Mouse (Mus musculus): ENCODE measurements around the gene Vwa3b.

Gene Vwa3b

GRCm38 (mm10) chr1:37011626-37012209, 14.7 kb upstream of the Vwa3b start:
- no peak for DNase-seq (ENCODE audit: low spot score in 2 of 2)

- DNase-seq (ENCODE audit: low spot score in 2 of 2): no peak
These were observed 13.4 kb upstream of the Vwa3b start for GRCm38 (mm10) chr1:37013006-37013405.

DNA sequence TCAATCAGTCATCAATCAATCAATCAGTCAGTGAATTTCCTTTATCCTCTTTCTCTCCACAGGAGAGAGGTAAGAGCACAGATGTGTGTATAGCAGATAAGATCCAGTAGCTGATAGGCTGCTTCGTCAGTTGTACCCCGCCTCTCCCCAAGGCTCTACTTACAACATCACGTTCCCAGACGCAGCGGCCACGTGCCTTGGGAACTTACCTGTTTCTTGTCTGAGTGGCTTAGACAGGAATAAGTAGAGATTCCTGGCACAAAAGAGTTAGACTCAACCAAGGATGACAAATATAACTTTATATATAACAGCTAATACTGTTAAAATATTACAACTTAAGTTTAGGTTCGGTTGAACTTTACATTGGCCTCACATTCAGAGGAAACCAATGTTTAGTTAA, 12.7 kb upstream of the Vwa3b start:
- DNase-seq (ENCODE audit: low spot score in 2 of 2): no peak

DNA sequence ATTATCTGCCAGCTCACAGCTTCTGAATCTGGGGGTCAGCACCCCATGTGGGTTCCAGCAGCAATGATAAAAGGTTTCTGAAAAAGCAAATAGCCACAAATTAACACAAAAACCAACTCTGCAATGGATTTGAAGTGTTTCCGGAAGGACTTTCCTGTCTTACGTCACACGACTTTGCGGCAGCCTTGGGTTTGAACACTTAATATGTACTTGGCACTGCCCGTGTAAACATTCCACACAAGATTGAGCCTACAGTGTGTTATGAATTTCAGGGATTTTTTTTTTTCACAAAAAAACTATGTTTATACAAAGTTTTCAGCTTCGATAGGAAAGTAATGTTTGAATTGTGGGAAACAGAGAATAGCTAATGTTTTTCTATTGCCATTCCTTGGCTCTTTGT, 7.4 kb upstream of the Vwa3b start:
- DNase-seq (ENCODE audit: low spot score in 2 of 2): no peak

- DNase-seq (ENCODE audit: low spot score in 2 of 2): no peak
These were observed 3.7 kb upstream of the Vwa3b start for GRCm38 (mm10) chr1:37022704-37023103.

- no peak for DNase-seq (ENCODE audit: low spot score in 2 of 2)
These were observed 1.7 kb upstream of the Vwa3b start for GRCm38 (mm10) chr1:37024736-37025135.

DNA sequence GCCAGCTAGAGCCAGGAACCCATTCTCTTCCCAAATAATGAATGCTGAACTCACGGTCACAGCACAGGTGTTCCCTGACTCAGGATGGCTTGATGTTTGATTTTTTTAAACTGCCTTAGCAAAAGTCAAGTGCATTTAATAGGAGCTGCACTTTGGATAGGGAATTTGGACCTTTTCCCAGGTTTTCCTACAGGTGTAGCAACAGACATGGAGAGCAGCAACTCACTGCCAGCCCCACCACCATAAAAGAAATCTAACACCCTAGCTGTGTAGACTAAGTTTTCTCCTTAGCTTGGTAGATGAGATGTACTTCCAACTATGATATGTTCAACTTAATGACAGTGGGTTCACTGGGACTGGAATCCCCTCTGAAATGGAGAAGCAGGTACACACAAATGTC, 1.0 kb upstream of the Vwa3b start:
- no peak for DNase-seq (ENCODE audit: low spot score in 2 of 2)

- DNase-seq (ENCODE audit: low spot score in 2 of 2): no peak
These were observed 470 bp downstream of the Vwa3b start for GRCm38 (mm10) chr1:37026866-37027265.

GRCm38 (mm10) chr1:37028439-37029153, 2.2 kb downstream of the Vwa3b start:
- no peak for DNase-seq (ENCODE audit: low spot score in 2 of 2)

GRCm38 (mm10) chr1:37029154-37029907, 2.9 kb downstream of the Vwa3b start:
- DNase-seq (ENCODE audit: low spot score in 2 of 2): peak in 1 of 2 experiments; percentile 33

GRCm38 (mm10) chr1:37029942-37030341, 3.5 kb downstream of the Vwa3b start:
- no peak for DNase-seq (ENCODE audit: low spot score in 2 of 2)

- no peak for DNase-seq (ENCODE audit: low spot score in 2 of 2)
These were observed 4.3 kb downstream of the Vwa3b start for GRCm38 (mm10) chr1:37030693-37031092.

DNA sequence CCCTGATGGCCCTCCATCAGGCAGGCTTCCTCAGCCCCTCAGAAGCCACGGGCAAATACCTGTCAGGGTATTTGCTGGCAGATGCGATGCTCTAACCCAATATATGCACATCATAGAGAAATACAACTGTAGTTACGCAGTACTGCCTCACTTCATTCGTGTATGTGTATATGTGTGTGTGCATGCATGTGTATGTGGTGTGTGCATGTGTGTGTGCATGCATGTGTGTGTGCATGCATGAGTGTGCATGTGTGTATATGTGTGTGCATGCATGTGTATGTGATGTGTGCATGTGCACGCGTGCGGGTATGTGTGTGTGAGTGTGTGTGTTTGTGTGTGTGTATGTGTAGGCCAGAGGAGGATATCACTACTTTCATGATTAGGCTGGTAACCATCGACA, 9.5 kb downstream of the Vwa3b start:
- DNase-seq (ENCODE audit: low spot score in 2 of 2): no peak

DNA sequence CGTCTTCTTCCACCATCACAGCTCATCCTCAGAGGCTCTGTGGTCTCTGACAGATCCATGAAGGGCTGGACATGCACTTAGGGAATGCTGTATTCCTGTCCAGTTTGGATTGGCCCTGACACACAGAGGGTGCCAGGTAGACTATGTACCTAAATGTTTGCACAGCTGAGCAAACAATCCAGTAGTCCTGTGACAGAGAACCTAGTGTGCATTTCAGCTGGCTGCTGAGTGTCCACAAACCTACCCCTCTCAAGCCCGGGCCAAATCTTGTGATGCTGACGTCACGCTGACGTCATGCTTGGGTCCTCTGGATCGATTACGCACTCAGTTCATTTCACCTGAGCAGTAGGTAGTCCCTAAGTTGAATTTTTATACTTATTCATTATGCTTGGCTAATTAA, 14.7 kb downstream of the Vwa3b start:
- no peak for DNase-seq (ENCODE audit: low spot score in 2 of 2)

DNA sequence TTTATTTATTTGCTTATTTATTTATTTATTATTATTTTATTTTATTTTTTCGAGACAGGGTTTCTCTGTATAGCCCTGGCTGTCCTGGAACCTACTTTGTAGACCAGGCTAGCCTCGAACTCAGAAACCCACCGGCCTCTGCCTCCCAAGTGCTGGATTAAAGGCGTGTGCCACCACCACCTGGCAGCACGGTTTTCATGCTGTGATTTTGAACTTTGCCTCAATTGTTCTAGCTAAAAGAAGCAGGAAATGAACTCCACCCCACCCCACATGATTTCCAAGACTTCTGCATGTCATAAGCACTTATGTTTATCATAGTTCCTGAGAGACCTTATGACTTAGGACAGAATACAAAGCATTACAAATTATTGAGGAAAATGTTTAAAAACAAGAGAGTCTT, 15.5 kb downstream of the Vwa3b start:
- DNase-seq (ENCODE audit: low spot score in 2 of 2): no peak

DNA sequence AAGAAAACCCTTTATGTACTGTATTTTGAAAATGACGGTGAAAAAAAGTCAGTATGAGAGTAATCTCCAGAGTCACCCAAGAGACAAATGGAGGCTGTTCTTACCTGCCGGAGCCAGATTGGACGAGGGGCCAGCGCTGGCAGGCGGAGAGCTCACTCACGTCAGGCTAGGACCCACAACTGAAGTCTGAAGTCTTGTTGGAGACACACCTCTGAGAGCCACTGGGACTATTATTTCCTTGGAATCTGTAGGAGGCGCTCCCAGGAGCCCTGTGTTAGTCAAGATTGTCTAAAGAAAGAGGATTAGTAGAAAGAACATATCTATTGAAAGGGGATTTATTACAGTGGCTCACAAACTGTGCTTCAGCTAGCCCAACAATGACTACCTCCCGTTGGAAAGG, 16.4 kb downstream of the Vwa3b start:
- no peak for DNase-seq (ENCODE audit: low spot score in 2 of 2)

DNA sequence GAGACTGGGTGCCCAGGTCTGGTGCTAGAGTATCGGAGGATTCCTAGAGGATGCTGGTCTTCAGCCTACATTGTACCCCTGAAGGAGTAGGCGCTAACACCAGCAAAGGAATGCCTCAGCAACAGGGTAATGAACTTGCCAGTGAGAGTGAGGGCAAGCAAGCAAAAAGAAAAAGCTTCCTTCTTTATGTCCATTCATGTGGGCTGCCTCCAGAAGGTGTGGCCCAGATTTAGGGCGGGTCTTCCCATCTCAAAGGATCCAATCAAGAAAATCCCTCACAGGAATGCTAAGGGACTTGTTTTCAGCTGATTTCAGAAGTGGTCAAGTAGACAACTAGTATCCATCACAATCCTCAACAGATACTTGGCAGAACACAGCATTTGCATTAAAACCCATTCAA, 16.8 kb downstream of the Vwa3b start:
- no peak for DNase-seq (ENCODE audit: low spot score in 2 of 2)

DNA sequence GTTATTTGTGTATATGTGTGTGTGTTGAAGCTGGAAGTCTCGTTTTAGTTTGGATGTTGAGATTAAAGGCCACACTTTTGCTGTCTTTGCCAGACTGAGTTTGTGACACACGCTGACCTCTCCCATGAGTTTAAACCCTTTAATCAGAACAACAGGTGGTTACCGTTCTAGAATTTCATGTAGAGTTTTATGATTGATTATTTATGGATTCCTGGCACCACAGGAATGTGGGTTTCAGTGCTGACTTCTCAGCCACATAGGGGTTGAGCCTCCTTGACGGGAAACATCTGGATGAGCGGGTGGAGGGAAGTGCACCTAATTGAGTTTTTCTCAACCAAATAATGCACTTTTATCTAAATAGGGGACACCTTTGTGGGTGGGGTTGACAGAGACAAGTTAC, 19.1 kb downstream of the Vwa3b start:
- DNase-seq (ENCODE audit: low spot score in 2 of 2): no peak

GRCm38 (mm10) chr1:37049159-37049558, 22.8 kb downstream of the Vwa3b start:
- no peak for DNase-seq (ENCODE audit: low spot score in 2 of 2)

GRCm38 (mm10) chr1:37053691-37054090, 27.3 kb downstream of the Vwa3b start:
- DNase-seq (ENCODE audit: low spot score in 2 of 2): no peak

- DNase-seq (ENCODE audit: low spot score in 2 of 2): no peak
These were observed 30.6 kb downstream of the Vwa3b start for GRCm38 (mm10) chr1:37056831-37057561.

GRCm38 (mm10) chr1:37060856-37061255, 34.5 kb downstream of the Vwa3b start:
- no peak for DNase-seq (ENCODE audit: low spot score in 2 of 2)
